Mouse (Mus musculus): ENCODE data around the gene Gm3002. TPM values are rescaled to one million over a fixed set of nuclear protein-coding genes. Genes with fewer than 3 reads are reported as not detected.
"Not testable (repeated sequence)": the region's sequence is repeated elsewhere in the genome, so short reads cannot be mapped to it uniquely, and the experiment has no call there.

The Gm3002 gene
- polyA plus RNA-seq (2012; rRNA removed), result 1.5 TPM in 2 replicates

GRCm38 (mm10) chr14:3809774-3810173 lies at the start of gene Gm3002:
TSS of gene Gm3002 (plus strand) at chr14:3810074.
- H3K27ac ChIP-seq (ENCODE audit: insufficient read depth, low read length); H3K4me1 ChIP-seq (ENCODE audit: control insufficient read depth, insufficient read depth, low read length); H3K4me3 ChIP-seq (ENCODE audit: insufficient read depth, low read length): not testable (repeated sequence)

GRCm38 (mm10) chr14:3845945-3846344 lies 36.1 kb downstream of the Gm3002 start, which contains the start of gene Gm3033:
TSS of gene Gm3033 (plus strand) at chr14:3846245.
- not testable (repeated sequence) for H3K27ac ChIP-seq (ENCODE audit: insufficient read depth, low read length); H3K4me1 ChIP-seq (ENCODE audit: control insufficient read depth, insufficient read depth, low read length); H3K4me3 ChIP-seq (ENCODE audit: insufficient read depth, low read length)

GRCm38 (mm10) chr14:3883872-3884271 lies 74.0 kb downstream of the Gm3002 start, which contains the start of gene Gm2916:
TSS of gene Gm2916 (plus strand) at chr14:3884172.
- H3K4me1 ChIP-seq (ENCODE audit: control insufficient read depth, insufficient read depth, low read length); H3K27ac ChIP-seq (ENCODE audit: insufficient read depth, low read length); H3K4me3 ChIP-seq (ENCODE audit: insufficient read depth, low read length): not testable (repeated sequence)

GRCm38 (mm10) chr14:3931456-3931855 lies 121.6 kb downstream of the Gm3002 start, which contains the start of gene Gm3029:
TSS of gene Gm3029 (plus strand) at chr14:3931756.
- not testable (repeated sequence) for H3K4me1 ChIP-seq (ENCODE audit: control insufficient read depth, insufficient read depth, low read length); H3K27ac ChIP-seq (ENCODE audit: insufficient read depth, low read length); H3K4me3 ChIP-seq (ENCODE audit: insufficient read depth, low read length)

- H3K4me3 ChIP-seq (ENCODE audit: insufficient read depth, low read length); H3K27ac ChIP-seq (ENCODE audit: insufficient read depth, low read length); H3K4me1 ChIP-seq (ENCODE audit: control insufficient read depth, insufficient read depth, low read length): not testable (repeated sequence)
Measured at GRCm38 (mm10) chr14:3963247-3963646, 153.4 kb downstream of the Gm3002 start, which contains the start of gene Gm3095. TSS of gene Gm3095 (plus strand) at chr14:3963547.

GRCm38 (mm10) chr14:3998094-3998493 lies 188.2 kb downstream of the Gm3002 start, which contains the start of gene Gm3099:
TSS of gene Gm3099 (plus strand) at chr14:3998394.
- not testable (repeated sequence) for H3K27ac ChIP-seq (ENCODE audit: insufficient read depth, low read length); H3K4me1 ChIP-seq (ENCODE audit: control insufficient read depth, insufficient read depth, low read length); H3K4me3 ChIP-seq (ENCODE audit: insufficient read depth, low read length)

Other genes starting within 250 kb of the Gm3002 start
- not detected in 2 replicates for gene Gm3012, start 175.6 kb upstream of the Gm3002 start, polyA plus RNA-seq (2012; rRNA removed)
- 1.2 and 1.3 TPM in 2 replicates for gene Gm3020, start 158.0 kb upstream of the Gm3002 start, polyA plus RNA-seq (2012; rRNA removed)
- gene Gm3043, start 121.3 kb upstream of the Gm3002 start, polyA plus RNA-seq (2012; rRNA removed), result not detected in 2 replicates
- gene Gm3033, start 36.2 kb downstream of the Gm3002 start, polyA plus RNA-seq (2012; rRNA removed), result 0.15 TPM in 1 of 2 replicates, not detected in the other
- 0.15 TPM in 1 of 2 replicates, not detected in the other for gene Gm2916, start 74.1 kb downstream of the Gm3002 start, polyA plus RNA-seq (2012; rRNA removed)
- gene Gm3029, start 121.7 kb downstream of the Gm3002 start, polyA plus RNA-seq (2012; rRNA removed), result not detected in 2 replicates
- 0.35 and 0.66 TPM in 2 replicates for gene Gm3095, start 153.5 kb downstream of the Gm3002 start, polyA plus RNA-seq (2012; rRNA removed)
- gene Gm3099, start 188.3 kb downstream of the Gm3002 start, polyA plus RNA-seq (2012; rRNA removed), result not detected in 2 replicates
- gene Gm5796, start 213.9 kb downstream of the Gm3002 start, polyA plus RNA-seq (2012; rRNA removed), result 0.17 and 0.25 TPM in 2 replicates